Mouse (Mus musculus) MEL (cell line): ENCODE data around the gene Ppp1r1c. TPM values are rescaled to one million over a fixed set of nuclear protein-coding genes. Genes with fewer than 3 reads are reported as not detected.

Experiments
- DNase-seq: peaks from one replicate; pipeline ENCODE4 v3.0.0; 2011; ENCODE audit warnings: low read depth, low spot score
- H3K27ac ChIP-seq: 2 replicates; pipeline ENCODE4 v1.5.1; 2012; ENCODE audit warnings: low read depth, mild to moderate bottlenecking, control low read depth, low read length, moderate library complexity; ENCODE audit not compliant: control insufficient read depth
- H3K27me3 ChIP-seq, 2 experiments: fragments of 150-350 bp in 1 of 2; sonication (generic) in 1 of 2; 2 replicates each; pipeline ENCODE4 v1.6.1; 2012; ENCODE audit warnings: low read length in 2 of 2, mild to moderate bottlenecking in 2 of 2, improper control_type of control experiment in 1 of 2, moderate library complexity in 1 of 2; ENCODE audit not compliant: insufficient read depth in 2 of 2, control insufficient read depth in 1 of 2
- H3K36me3 ChIP-seq, 2 experiments: 2 replicates each; pipeline ENCODE4 v1.6.1; 2012 to 2014; ENCODE audit warnings: low read length in 2 of 2, improper control_type of control experiment in 1 of 2, inconsistent platforms in 1 of 2, mild to moderate bottlenecking in 1 of 2; ENCODE audit not compliant: insufficient read depth in 2 of 2, control insufficient read depth in 1 of 2
- H3K4me1 ChIP-seq, 2 experiments: fragments of 150-350 bp in 1 of 2; sonication (generic) in 1 of 2; 2 replicates each; pipeline ENCODE4 v1.6.1; 2012; ENCODE audit warnings: low read length in 2 of 2, improper control_type of control experiment in 1 of 2, mild to moderate bottlenecking in 1 of 2; ENCODE audit not compliant: insufficient read depth in 2 of 2, control insufficient read depth in 1 of 2
- H3K4me3 ChIP-seq, 2 experiments: fragments of 150-350 bp in 1 of 2; sonication (generic) in 1 of 2; 2 replicates each; pipeline ENCODE4 v1.5.1; 2012; ENCODE audit warnings: low read depth in 2 of 2, low read length in 2 of 2, mild to moderate bottlenecking in 2 of 2, moderate library complexity in 2 of 2, control low read depth in 1 of 2, improper control_type of control experiment in 1 of 2; ENCODE audit not compliant: control insufficient read depth in 1 of 2, insufficient read depth in 1 of 2
- H3K79me2 ChIP-seq: 2 replicates; pipeline ENCODE4 v1.6.1; 2012; ENCODE audit warnings: mild to moderate bottlenecking, low read length, moderate library complexity; ENCODE audit not compliant: control insufficient read depth, poor library complexity, insufficient read depth
- H3K9ac ChIP-seq: 2 replicates; pipeline ENCODE4 v1.6.1; 2012; ENCODE audit warnings: low read depth, mild to moderate bottlenecking, control low read depth, low read length, moderate library complexity; ENCODE audit not compliant: control insufficient read depth, poor library complexity, severe bottlenecking
- H3K9me3 ChIP-seq: fragments of 150-350 bp; sonication (generic); replicated peaks from 2 replicates; pipeline ENCODE4 v1.6.1; 2012; ENCODE audit warnings: mild to moderate bottlenecking, low read length, improper control_type of control experiment, moderate library complexity; ENCODE audit not compliant: insufficient read depth
- BHLHE40 ChIP-seq: IDR thresholded peaks from 2 replicates; pipeline ENCODE4 v1.6.1; 2012; ENCODE audit warnings: low read depth, mild to moderate bottlenecking, inconsistent platforms, low read length, improper control_type of control experiment, borderline replicate concordance
- CHD1 ChIP-seq: IDR thresholded peaks from 2 replicates; pipeline ENCODE4 v1.6.1; 2012; ENCODE audit warnings: low read depth, mild to moderate bottlenecking, inconsistent platforms, low read length, improper control_type of control experiment
- E2F4 ChIP-seq: IDR thresholded peaks from 2 replicates; pipeline ENCODE4 v1.6.1; 2011; ENCODE audit warnings: low read depth, low read length, improper control_type of control experiment, borderline replicate concordance
- ETS1 ChIP-seq: IDR thresholded peaks from 2 replicates; pipeline ENCODE4 v1.6.1; 2012; ENCODE audit warnings: low read depth, mild to moderate bottlenecking, inconsistent platforms, low read length, improper control_type of control experiment, moderate library complexity
- GABPA ChIP-seq: IDR thresholded peaks from 2 replicates; pipeline ENCODE4 v1.6.1; 2012; ENCODE audit warnings: low read depth, mild to moderate bottlenecking, inconsistent platforms, low read length, improper control_type of control experiment, moderate library complexity
- JUND ChIP-seq: IDR thresholded peaks from 2 replicates; pipeline ENCODE4 v1.6.1; 2011; ENCODE audit warnings: low read depth, mild to moderate bottlenecking, improper control_type of control experiment, low read length
- MAFK ChIP-seq: IDR thresholded peaks from 2 replicates; pipeline ENCODE4 v1.6.1; 2011; ENCODE audit warnings: low read depth, mild to moderate bottlenecking, low read length, improper control_type of control experiment, borderline replicate concordance
- MAX ChIP-seq: IDR thresholded peaks from 2 replicates; pipeline ENCODE4 v1.6.1; 2011; ENCODE audit warnings: low read length, improper control_type of control experiment
- MAZ ChIP-seq: IDR thresholded peaks from 2 replicates; pipeline ENCODE4 v1.6.1; 2012; ENCODE audit warnings: low read depth, mild to moderate bottlenecking, inconsistent platforms, low read length, improper control_type of control experiment
- MXI1 ChIP-seq: IDR thresholded peaks from 2 replicates; pipeline ENCODE4 v1.6.1; 2011; ENCODE audit warnings: mild to moderate bottlenecking, low read depth, low read length, improper control_type of control experiment
- POLR2AphosphoS2 ChIP-seq: IDR thresholded peaks from 2 replicates; pipeline ENCODE4 v1.6.1; 2011; ENCODE audit warnings: low read length, improper control_type of control experiment
- POLR2AphosphoS5 ChIP-seq: IDR thresholded peaks from 2 replicates; pipeline ENCODE4 v1.6.1; 2012; ENCODE audit warnings: low read depth, borderline replicate concordance, mild to moderate bottlenecking, inconsistent platforms, low read length, moderate library complexity, mixed read lengths
- RAD21 ChIP-seq: IDR thresholded peaks from 2 replicates; pipeline ENCODE4 v1.6.1; 2011; ENCODE audit warnings: mild to moderate bottlenecking, low read depth, low read length, improper control_type of control experiment
- RCOR1 ChIP-seq: IDR thresholded peaks from 2 replicates; pipeline ENCODE4 v1.6.1; 2012; ENCODE audit warnings: low read depth, mild to moderate bottlenecking, inconsistent platforms, low read length, improper control_type of control experiment
- SMC3 ChIP-seq: IDR thresholded peaks from 2 replicates; pipeline ENCODE4 v1.6.1; 2011; ENCODE audit warnings: low read depth, low read length, improper control_type of control experiment
- TAL1 ChIP-seq: IDR thresholded peaks from 2 replicates; pipeline ENCODE4 v1.6.1; 2012; ENCODE audit warnings: mild to moderate bottlenecking, inconsistent platforms, low read length, moderate library complexity, mixed read lengths
- TBP ChIP-seq: IDR thresholded peaks from 2 replicates; pipeline ENCODE4 v1.8.0; 2011; ENCODE audit warnings: low read depth, low read length, improper control_type of control experiment
- ZMIZ1 ChIP-seq: IDR thresholded peaks from 2 replicates; pipeline ENCODE4 v1.6.1; 2012; ENCODE audit warnings: low read depth, mild to moderate bottlenecking, inconsistent platforms, low read length, improper control_type of control experiment, moderate library complexity
- ZNF384 ChIP-seq: IDR thresholded peaks from 2 replicates; pipeline ENCODE4 v1.6.1; 2012; ENCODE audit warnings: low read depth, mild to moderate bottlenecking, inconsistent platforms, low read length, improper control_type of control experiment
- polyA plus RNA-seq, 2 experiments: library from polyadenylated mRNA; stranded (reverse) in 1 of 2; unstranded in 1 of 2; fragments of >175 nt in 1 of 2; fragments of >200 nt in 1 of 2; gene quantifications; 2 replicates each; pipeline versions ENCODE4 v1.2.1 to v1.2.4; 2012; ENCODE audit warnings: low replicate concordance in 2 of 2, low read depth in 1 of 2; ENCODE audit not compliant: insufficient read length in 2 of 2, insufficient read depth in 1 of 2, missing spikeins in 1 of 2
- total RNA-seq: library from RNA; depleted of rRNA; stranded (reverse); fragments of 300-350 nt; gene quantifications from 2 replicates; pipeline ENCODE4 v1.2.3, GENCODE M21; 2012

The Ppp1r1c gene
- total and polyA plus RNA-seq, 3 experiments, result not detected

DNA sequence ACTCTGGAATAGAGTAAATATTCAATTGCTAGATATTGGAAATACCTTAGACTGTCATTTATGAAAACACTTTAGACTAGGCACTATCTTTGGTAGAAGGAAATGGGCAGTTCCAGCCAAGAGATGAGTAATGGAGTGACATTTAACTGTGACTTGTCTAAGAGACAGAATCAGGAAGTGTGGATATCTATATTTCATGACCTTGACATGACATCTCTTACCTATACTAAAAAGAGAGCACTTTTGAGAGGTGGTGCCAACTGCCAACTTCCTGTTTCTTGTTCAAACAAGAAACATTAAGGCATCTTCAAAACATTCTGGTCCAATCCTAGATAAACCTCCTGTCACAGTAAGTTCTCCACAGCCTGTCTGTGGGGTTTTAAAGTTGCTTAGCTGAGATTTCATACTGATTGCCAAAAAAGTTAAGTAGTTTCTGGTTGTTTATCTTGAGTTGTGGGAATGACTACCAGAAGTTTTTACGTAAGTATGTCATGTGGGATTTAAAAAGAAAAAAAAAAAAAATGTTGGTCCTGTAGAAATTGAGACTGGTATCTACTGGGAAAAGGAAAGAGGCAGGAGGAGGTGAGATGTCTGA, 29.8 kb upstream of the Ppp1r1c start (continued):
- TF ChIP-seq MXI1 (no peak), MAX (peak; percentile 15; the same call in 1 of the 2 replicates), SMC3 (no peak)

GRCm38 (mm10) chr2:79681672-79682071, 25.9 kb upstream of the Ppp1r1c start:
- Histone ChIP-seq H3K4me1 (peaks cover 8% of the 10 kb centered on the region in 2 experiments), H3K79me2 (no peaks in the 10 kb centered on the region)

DNA sequence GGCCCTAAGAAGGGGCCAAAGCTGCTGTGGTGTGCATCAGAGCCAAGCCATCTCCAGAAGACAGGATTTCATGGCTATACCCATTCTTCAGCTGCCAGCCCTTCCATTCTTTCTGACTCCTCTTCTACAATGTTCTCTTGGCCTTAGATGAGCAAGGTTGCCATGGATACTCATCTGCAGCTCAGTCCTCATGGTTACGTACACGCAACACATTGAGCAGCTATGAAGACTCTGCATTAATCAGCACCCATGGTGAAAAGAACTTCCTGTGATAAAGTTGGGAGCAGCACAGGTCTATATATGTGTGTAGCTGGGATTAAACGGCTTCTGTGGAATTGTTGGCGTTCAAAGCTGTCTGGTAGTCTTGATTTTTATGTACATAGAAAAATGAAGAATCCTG, 24.3 kb upstream of the Ppp1r1c start:
- no peak for TF ChIP-seq MAFK
- TF ChIP-seq RCOR1, result no peak
- no peak for TF ChIP-seq GABPA
- no peak for TF ChIP-seq MXI1
- TF ChIP-seq SMC3, result no peak
- no peak for TF ChIP-seq TBP
- no peaks in the 10 kb centered on the region for H3K9me3 ChIP-seq
- no peak for DNase-seq

More at GRCm38 (mm10) chr2:79681672-79682071, 25.9 kb upstream of the Ppp1r1c start:
- no peaks in the 10 kb centered on the region for H3K27me3 ChIP-seq
- DNase-seq, result no peak
- no peak overlapping the region for H3K4me3 ChIP-seq
- peaks cover 0 to 12% of the 10 kb centered on the region in 2 experiments; a peak in 2 of 4 replicates for H3K36me3 ChIP-seq
- H3K27ac ChIP-seq, result no peak overlapping the region
- H3K9me3 ChIP-seq, result no peaks in the 10 kb centered on the region
- TF ChIP-seq JUND, result no peak
- no peak for TF ChIP-seq POLR2AphosphoS2
- TF ChIP-seq BHLHE40, result no peak
- TF ChIP-seq TBP, result no peak
- TF ChIP-seq ZNF384, result no peak
- no peak for TF ChIP-seq RAD21
- no peak for TF ChIP-seq ETS1
- TF ChIP-seq CHD1, result no peak
- no peak for TF ChIP-seq E2F4
- no peak for TF ChIP-seq POLR2AphosphoS5
- TF ChIP-seq ZMIZ1, result no peak
- no peak for TF ChIP-seq MAZ
- no peak for TF ChIP-seq SMC3
- no peak for TF ChIP-seq TAL1
- no peak overlapping the region for H3K9ac ChIP-seq

More for the DNA sequence above, 24.3 kb upstream of the Ppp1r1c start:
- Histone ChIP-seq H3K4me3 (no peak overlapping the region), H3K9ac (no peak overlapping the region), H3K4me1 (peaks cover 2% of the 10 kb centered on the region in 2 experiments; a peak in 1 of 4 replicates), H3K79me2 (no peaks in the 10 kb centered on the region), H3K27ac (no peak overlapping the region), H3K36me3 (no peaks in the 10 kb centered on the region), H3K27me3 (no peaks in the 10 kb centered on the region)
